In genomic region chr1:88277098-88277817, GRCm38 (mm10) we compare ENCODE assay signal across 7 mouse cellular contexts. TPM values are rescaled to one million over a fixed set of nuclear protein-coding genes. Genes with fewer than 3 reads are reported as not detected.
DNase-seq lines count a peak whose midpoint lies in the region; ATAC-seq and TF ChIP-seq lines count a peak whose summit lies in the region.

Gene Hjurp, minus strand, starts transcription at chr1:88277633.
Gene Trpm8, plus strand, starts transcription at chr1:88277661.

- TF ChIP-seq CTCF in intestine, postnatal 0 days (IDR thresholded peaks at IDR 0.05; ENCODE audit: low read depth) = no peak
- TF ChIP-seq CTCF in small intestine, adult 2 months (IDR thresholded peaks at IDR 0.05; ENCODE audit: extremely low read depth, insufficient read length, insufficient replicate concordance, low read depth, low read length) = no peak

- no peaks in the 10 kb centered on the region for H3K27me3 ChIP-seq in embryonic facial prominence, embryonic 10.5 days (replicated peaks; ENCODE audit: low read depth, poor library complexity, severe bottlenecking)
- H3K27me3 ChIP-seq in intestine, postnatal 0 days (replicated peaks; ENCODE audit: control insufficient read depth, insufficient read depth, low read length) = no peaks in the 10 kb centered on the region
- no peaks in the 10 kb centered on the region for H3K27me3 ChIP-seq in midbrain, embryonic 12.5 days
- no peaks in the 10 kb centered on the region for H3K27me3 ChIP-seq in small intestine, adult 2 months (ENCODE audit: control insufficient read depth, insufficient read depth, low read length)

- H3K27ac ChIP-seq in embryonic facial prominence, embryonic 10.5 days (replicated peaks) = peak within 1 kb of the TSS; percentile 89
- peak within 1 kb of the TSS; percentile 83 for H3K27ac ChIP-seq in intestine, postnatal 0 days (ENCODE audit: low read depth, low read length)
- H3K27ac ChIP-seq in midbrain, embryonic 12.5 days (replicated peaks) = peak within 1 kb of the TSS; percentile 68
- H3K27ac ChIP-seq in small intestine, adult 2 months (ENCODE audit: insufficient read depth, low read depth, low read length) = peak within 1 kb of the TSS; percentile 69

- intact Hi-C loops in left cerebral cortex, postnatal 4 days (cut with DNase I) = no loop called here

- H3K9me3 ChIP-seq in embryonic facial prominence, embryonic 10.5 days = peaks cover 46% of the 10 kb centered on the region
- H3K9me3 ChIP-seq in intestine, postnatal 0 days (ENCODE audit: control insufficient read depth) = no peaks in the 10 kb centered on the region
- H3K9me3 ChIP-seq in midbrain, embryonic 12.5 days = peaks cover 9% of the 10 kb centered on the region

- H3K4me3 ChIP-seq in embryonic facial prominence, embryonic 10.5 days = peak within 1 kb of the TSS; percentile 59
- peak within 1 kb of the TSS; percentile 72 for H3K4me3 ChIP-seq in intestine, postnatal 0 days (ENCODE audit: low read depth, low read length)
- H3K4me3 ChIP-seq in midbrain, embryonic 12.5 days = peak within 1 kb of the TSS; percentile 49
- H3K4me3 ChIP-seq in small intestine, adult 2 months (ENCODE audit: low read depth, low read length) = peak within 1 kb of the TSS; percentile 58

- H3K4me2 ChIP-seq in intestine, postnatal 0 days (replicated peaks; ENCODE audit: low read depth) = peak within 1 kb of the TSS; percentile 79
- peak within 1 kb of the TSS; percentile 53 for H3K4me2 ChIP-seq in midbrain, embryonic 12.5 days (replicated peaks)

- H3K36me3 ChIP-seq in embryonic facial prominence, embryonic 10.5 days (replicated peaks) = peaks cover 39% of the 10 kb centered on the region
- peaks cover 31% of the 10 kb centered on the region for H3K36me3 ChIP-seq in intestine, postnatal 0 days (ENCODE audit: control insufficient read depth, insufficient read depth)
- peaks cover 27% of the 10 kb centered on the region for H3K36me3 ChIP-seq in midbrain, embryonic 12.5 days
- H3K36me3 ChIP-seq in small intestine, adult 2 months (ENCODE audit: control insufficient read depth, insufficient read depth, low read length) = peaks cover 28% of the 10 kb centered on the region

- H3K9ac ChIP-seq in intestine, postnatal 0 days (ENCODE audit: low read depth, low read length) = peak within 1 kb of the TSS; percentile 76
- peak within 1 kb of the TSS; percentile 72 for H3K9ac ChIP-seq in midbrain, embryonic 12.5 days (replicated peaks)

- under 1% methylated on average over 50 of the region's 50 CpGs for WGBS in embryonic facial prominence, embryonic 10.5 days
- under 1% methylated on average over 50 of the region's 50 CpGs for WGBS in intestine, postnatal 0 days
- WGBS in midbrain, embryonic 12.5 days = 1% methylated on average over 50 of the region's 50 CpGs
- 1% methylated on average over 50 of the region's 50 CpGs for WGBS in small intestine, adult 2 months

- ATAC-seq in intestine, postnatal 0 days = peak; percentile 96
- ATAC-seq in midbrain, embryonic 12.5 days (ENCODE audit: low FRiP score, low read depth) = peak; percentile 96

- TF ChIP-seq POLR2A in small intestine, adult 2 months (IDR thresholded peaks at IDR 0.05; ENCODE audit: low read depth, low read length) = no peak

- peak; percentile 100 for DNase-seq in adrenal gland, postnatal 10 days
- DNase-seq in embryonic facial prominence, embryonic 10.5 days (ENCODE audit: low spot score) = peak; percentile 100
- DNase-seq in gonadal fat pad, adult 2 months (ENCODE audit: low read depth) = peak; percentile 100
- DNase-seq in left cerebral cortex, postnatal 4 days = peak; percentile 100

- peaks cover 18% of the 10 kb centered on the region for H3K4me1 ChIP-seq in embryonic facial prominence, embryonic 10.5 days
- peaks cover 19% of the 10 kb centered on the region for H3K4me1 ChIP-seq in intestine, postnatal 0 days (replicated peaks; ENCODE audit: control insufficient read depth, insufficient read depth, low read length)
- peaks cover 16% of the 10 kb centered on the region for H3K4me1 ChIP-seq in midbrain, embryonic 12.5 days
- H3K4me1 ChIP-seq in small intestine, adult 2 months (ENCODE audit: control insufficient read depth, insufficient read depth, insufficient read length, low read length) = peaks cover 25% of the 10 kb centered on the region; the same call in 1 of the 2 replicates

RNA-seq across cellular contexts. Expression of gene Hjurp, which starts in this region (rescaled TPM):
- 10 to 100 TPM; 63.8 to 91.9 TPM for total RNA-seq in adrenal gland, postnatal 10 days (2021)
- polyA plus RNA-seq in embryonic facial prominence, embryonic 10.5 days (2016; fragmentation: Nextera tagmentation; extraction: Ambion mirVana) = 219 and 220 TPM in 2 replicates
- polyA plus RNA-seq in gonadal fat pad, adult 2 months (2012; rRNA removed) = 67.1 and 68.4 TPM in 2 replicates
- 29.1 and 30.8 TPM in 2 replicates for polyA plus RNA-seq in intestine, postnatal 0 days (2015; fragmentation: Nextera tagmentation; extraction: Ambion mirVana)
- total RNA-seq in left cerebral cortex, postnatal 4 days (2021) = 10 to 100 TPM; 75.3 to 78.8 TPM
- 189 and 190 TPM in 2 replicates for polyA plus RNA-seq in midbrain, embryonic 12.5 days (2016; fragmentation: Nextera tagmentation; extraction: Ambion mirVana)
- polyA plus RNA-seq in small intestine, adult 2 months (2012; rRNA removed) = 22.9 and 23.4 TPM in 2 replicates

RNA-seq across cellular contexts. Expression of gene Trpm8, which starts in this region (rescaled TPM):
- total RNA-seq in adrenal gland, postnatal 10 days (2021) = not detected
- polyA plus RNA-seq in embryonic facial prominence, embryonic 10.5 days (2016; fragmentation: Nextera tagmentation; extraction: Ambion mirVana) = not detected in 2 replicates
- 0.03 TPM in 1 of 2 replicates, not detected in the other for polyA plus RNA-seq in gonadal fat pad, adult 2 months (2012; rRNA removed)
- polyA plus RNA-seq in intestine, postnatal 0 days (2015; fragmentation: Nextera tagmentation; extraction: Ambion mirVana) = not detected in 2 replicates
- total RNA-seq in left cerebral cortex, postnatal 4 days (2021) = 1 to 10 TPM in 1 of 2 experiments, under 1 TPM in 1; 0.82 to 1.2 TPM
- not detected in 2 replicates for polyA plus RNA-seq in midbrain, embryonic 12.5 days (2016; fragmentation: Nextera tagmentation; extraction: Ambion mirVana)
- polyA plus RNA-seq in small intestine, adult 2 months (2012; rRNA removed) = not detected in 2 replicates

Comparison
In these comparisons a context has a peak if more than half of its experiments do, and no peak if none do; other contexts are left out.
1. Peak in every context shown above with its lines: DNase-seq, ATAC-seq, H3K4me3 ChIP-seq and H3K27ac ChIP-seq.